Mouse (Mus musculus): ENCODE data around the gene Tspan18.

- TF ChIP-seq CTCF (IDR thresholded peaks at IDR 0.05; ENCODE audit: insufficient read depth, low read length) (peak; percentile 24; the same call in 1 of the 2 replicates), POLR2A (IDR thresholded peaks at IDR 0.05; ENCODE audit: borderline replicate concordance, extremely low read depth, low read depth, low read length) (no peak)
These were observed 55.9 kb downstream of the Tspan18 start for GRCm38 (mm10) chr2:93278181-93278975.

All from lung, adult 2 months (tissue).